Mouse (Mus musculus) heart, embryonic 14.5 days (tissue): Measurements from ENCODE around the gene Arl15. TPM values are rescaled to one million over a fixed set of nuclear protein-coding genes. Genes with fewer than 3 reads are reported as not detected.

Experiments used
- ATAC-seq: fragments of 200-750 bp; cut with Nextera tagmentation; 2 replicates; pipeline ENCODE4 v1.8.0; 2017; ENCODE audit warnings: low read depth, moderate TSS enrichment; ENCODE audit not compliant: insufficient number of reproducible peaks, insufficient read depth, low FRiP score
- H3K27ac ChIP-seq, 2 experiments: fragments of 200-500 bp in 1 of 2; fragments of 300-500 bp in 1 of 2; sonication (generic) in 1 of 2; replicated peaks in 1 of 2; 2 replicates each; pipeline ENCODE4 v1.5.1; 2012 to 2014; ENCODE audit warnings: low read depth in 2 of 2, low read length in 2 of 2, control low read depth in 1 of 2, mild to moderate bottlenecking in 1 of 2, mixed read lengths in 1 of 2; ENCODE audit not compliant: control insufficient read depth in 1 of 2, insufficient read depth in 1 of 2
- H3K27me3 ChIP-seq: fragments of 300-500 bp; sonication (generic); 2 replicates; pipeline ENCODE4 v1.6.1; 2014; ENCODE audit warnings: mild to moderate bottlenecking, low read length, control low read depth; ENCODE audit not compliant: control insufficient read depth, insufficient read depth
- H3K36me3 ChIP-seq: fragments of 300-500 bp; sonication (generic); 2 replicates; pipeline ENCODE4 v1.6.1; 2014; ENCODE audit warnings: mild to moderate bottlenecking, control low read depth, low read length, mixed read lengths; ENCODE audit not compliant: control insufficient read depth, insufficient read depth
- H3K4me1 ChIP-seq, 2 experiments: fragments of 200-500 bp in 1 of 2; fragments of 300-500 bp in 1 of 2; sonication (generic) in 1 of 2; 2 replicates each; pipeline ENCODE4 v1.6.1; 2012 to 2014; ENCODE audit warnings: low read length in 2 of 2, control low read depth in 1 of 2, mixed read lengths in 1 of 2; ENCODE audit not compliant: control insufficient read depth in 2 of 2, insufficient read depth in 2 of 2
- H3K4me2 ChIP-seq: fragments of 300-500 bp; sonication (generic); 2 replicates; pipeline ENCODE4 v1.6.1; 2014; ENCODE audit warnings: mild to moderate bottlenecking, low read length
- H3K4me3 ChIP-seq, 2 experiments: fragments of 200-500 bp in 1 of 2; fragments of 300-500 bp in 1 of 2; sonication (generic) in 1 of 2; 2 replicates each; pipeline ENCODE4 v1.5.1; 2012 to 2014; ENCODE audit warnings: low read length in 2 of 2, mild to moderate bottlenecking in 2 of 2, control low read depth in 1 of 2, low read depth in 1 of 2, moderate library complexity in 1 of 2; ENCODE audit not compliant: control insufficient read depth in 1 of 2, insufficient read depth in 1 of 2
- H3K9ac ChIP-seq: fragments of 300-500 bp; sonication (generic); 2 replicates; pipeline ENCODE4 v1.6.1; 2014; ENCODE audit warnings: mild to moderate bottlenecking, low read length
- H3K9me3 ChIP-seq: fragments of 300-500 bp; sonication (generic); 2 replicates; pipeline ENCODE4 v1.6.1; 2016; ENCODE audit warnings: low read length, control low read depth; ENCODE audit not compliant: control insufficient read depth
- WGBS: fragments of 180-500 bp; shearing (Covaris S2); extraction: QIAGEN DNeasy Blood & Tissue Kit; methylation state at CpG from one replicate; pipeline ENCODE4 v1.1.7; 2014; 5-methylcytosine and 5-hydroxymethylcytosine counted together
- polyA plus RNA-seq: library from polyadenylated mRNA; unstranded; fragments of >200 nt; fragmentation: Nextera tagmentation; extraction: Ambion mirVana; gene quantifications from 2 replicates; pipeline ENCODE4 v1.2.1, GENCODE M21; 2014

The Arl15 gene
- polyA plus RNA-seq, 1 experiment from 2014 or later, result 8.3 TPM

DNA sequence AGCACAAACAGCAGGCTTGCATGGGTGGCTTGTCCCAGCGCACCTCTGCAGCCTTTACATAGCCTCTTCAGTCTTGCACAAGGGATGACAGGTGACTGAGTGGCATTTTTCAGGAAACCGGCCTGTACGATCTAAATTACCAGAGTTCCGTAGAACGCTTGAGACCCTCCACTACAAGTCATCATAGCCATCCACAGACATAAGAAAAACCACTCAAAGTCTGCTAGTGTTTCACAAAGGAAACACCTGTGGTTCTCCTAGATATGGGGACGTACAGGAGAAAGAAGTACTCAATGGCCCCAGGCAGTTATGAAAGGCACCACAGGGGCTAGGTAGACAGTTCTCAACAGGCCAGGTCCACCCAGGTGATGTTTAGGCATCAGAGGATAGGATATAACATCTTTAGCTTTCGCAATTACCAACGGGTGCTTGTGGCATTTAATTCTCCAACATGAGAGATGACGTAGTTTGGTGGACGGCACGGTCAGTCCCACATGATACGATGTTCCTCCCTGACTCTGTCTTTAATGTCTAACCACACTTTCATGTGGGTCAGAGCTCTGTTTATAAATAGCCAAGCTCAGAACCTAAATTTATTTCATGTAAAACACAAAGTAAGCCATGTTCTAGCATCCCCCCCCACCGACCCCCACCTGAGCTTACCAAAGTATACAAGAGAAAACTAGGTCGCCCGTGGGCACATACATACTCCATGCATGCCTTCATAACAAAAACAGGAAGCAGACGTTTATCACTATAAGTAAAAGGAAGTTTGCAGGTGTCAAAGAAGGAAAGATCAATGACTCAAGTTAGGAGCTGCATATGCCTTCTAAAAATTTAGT lies 356.8 kb downstream of the Arl15 start:
- 85% methylated on average over 16 of the region's 16 CpGs for WGBS
- H3K4me2 ChIP-seq, result no peak overlapping the region
- no peak for ATAC-seq
- no peaks in the 10 kb centered on the region for H3K9me3 ChIP-seq
- no peak overlapping the region for H3K4me3 ChIP-seq
- no peaks in the 10 kb centered on the region for H3K27me3 ChIP-seq
- 0 out of 2 replicates have a peak, but pooled peaks cover 8% of the 10 kb centered on the region for H3K36me3 ChIP-seq
- no peak overlapping the region for H3K27ac ChIP-seq
- no peaks in the 10 kb centered on the region for H3K4me1 ChIP-seq
- no peak overlapping the region for H3K9ac ChIP-seq

DNA sequence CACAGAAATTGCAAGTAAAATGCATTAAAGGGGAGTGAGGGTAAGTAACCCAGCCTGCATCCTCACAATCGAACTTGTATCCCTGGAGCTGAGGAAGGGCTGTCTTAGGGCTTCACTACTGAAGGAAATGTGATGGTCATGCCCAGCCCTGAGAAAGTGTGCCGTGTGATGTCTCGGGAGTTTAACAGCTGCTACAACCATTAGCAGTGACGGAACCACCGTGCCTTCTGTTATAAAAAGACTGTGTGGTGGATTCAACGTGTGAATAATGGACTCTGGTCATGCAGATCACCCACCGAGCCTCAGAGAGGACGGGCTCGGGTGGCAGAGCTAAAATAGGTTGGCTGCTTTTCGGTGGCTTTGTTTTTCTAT lies 357.4 kb downstream of the Arl15 start:
- H3K36me3 ChIP-seq, result 0 out of 2 replicates have a peak, but pooled peaks cover 8% of the 10 kb centered on the region
- no peaks in the 10 kb centered on the region for H3K27me3 ChIP-seq
- 83% methylated on average over 10 of the region's 10 CpGs for WGBS
- no peak overlapping the region for H3K27ac ChIP-seq
- H3K4me2 ChIP-seq, result no peak overlapping the region
- H3K9ac ChIP-seq, result no peak overlapping the region
- no peaks in the 10 kb centered on the region for H3K9me3 ChIP-seq
- ATAC-seq, result no peak
- no peak overlapping the region for H3K4me3 ChIP-seq
- H3K4me1 ChIP-seq, result no peaks in the 10 kb centered on the region

GRCm38 (mm10) chr13:114156689-114157088 lies 362.4 kb downstream of the Arl15 start:
- Histone ChIP-seq H3K9me3 (no peaks in the 10 kb centered on the region), H3K4me3 (no peak overlapping the region), H3K9ac (no peak overlapping the region), H3K4me2 (no peak overlapping the region), H3K4me1 (no peaks in the 10 kb centered on the region; a peak in 1 of 4 replicates), H3K27ac (no peak overlapping the region), H3K27me3 (no peaks in the 10 kb centered on the region), H3K36me3 (0 out of 2 replicates have a peak, but pooled peaks cover 8% of the 10 kb centered on the region)
- 61% methylated on average over 12 of the region's 12 CpGs for WGBS
- ATAC-seq, result no peak

DNA sequence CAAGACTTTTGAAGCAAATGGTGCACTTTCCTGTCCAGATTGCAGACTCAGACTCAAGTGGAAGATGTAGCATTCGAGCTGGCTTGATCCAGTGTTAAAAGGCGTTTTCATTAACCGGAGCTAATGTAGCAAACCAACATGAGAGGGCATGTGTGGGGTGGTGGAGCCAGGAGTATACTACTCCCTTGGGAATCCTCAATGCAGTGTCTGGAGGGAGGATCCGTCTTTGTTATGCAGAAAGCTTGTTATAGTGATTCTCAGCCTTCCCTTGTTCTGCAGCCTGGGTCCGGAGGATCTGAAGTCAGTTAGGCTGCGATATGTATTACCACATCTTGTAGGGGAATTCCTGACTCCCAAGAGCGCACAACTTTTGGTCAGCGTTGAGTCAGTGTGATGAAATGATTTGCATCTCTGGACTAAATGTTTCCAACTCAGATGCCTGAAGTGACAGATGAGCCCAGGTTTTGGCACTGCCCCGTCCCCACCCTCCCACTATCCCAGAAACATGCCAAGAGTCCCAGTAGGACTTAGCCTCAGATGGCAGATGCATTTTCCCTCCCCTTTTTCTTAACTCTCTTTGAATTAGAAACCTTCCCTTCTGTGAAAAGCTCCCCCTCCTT lies 363.9 kb downstream of the Arl15 start:
- Histone ChIP-seq H3K4me2 (no peak overlapping the region), H3K27me3 (no peaks in the 10 kb centered on the region), H3K36me3 (0 out of 2 replicates have a peak, but pooled peaks cover 8% of the 10 kb centered on the region), H3K9ac (no peak overlapping the region), H3K4me1 (peaks cover 0 to 7% of the 10 kb centered on the region in 2 experiments), H3K4me3 (no peak overlapping the region), H3K27ac (no peak overlapping the region), H3K9me3 (no peaks in the 10 kb centered on the region)
- ATAC-seq, result no peak
- 86% methylated on average over 9 of the region's 9 CpGs for WGBS

DNA sequence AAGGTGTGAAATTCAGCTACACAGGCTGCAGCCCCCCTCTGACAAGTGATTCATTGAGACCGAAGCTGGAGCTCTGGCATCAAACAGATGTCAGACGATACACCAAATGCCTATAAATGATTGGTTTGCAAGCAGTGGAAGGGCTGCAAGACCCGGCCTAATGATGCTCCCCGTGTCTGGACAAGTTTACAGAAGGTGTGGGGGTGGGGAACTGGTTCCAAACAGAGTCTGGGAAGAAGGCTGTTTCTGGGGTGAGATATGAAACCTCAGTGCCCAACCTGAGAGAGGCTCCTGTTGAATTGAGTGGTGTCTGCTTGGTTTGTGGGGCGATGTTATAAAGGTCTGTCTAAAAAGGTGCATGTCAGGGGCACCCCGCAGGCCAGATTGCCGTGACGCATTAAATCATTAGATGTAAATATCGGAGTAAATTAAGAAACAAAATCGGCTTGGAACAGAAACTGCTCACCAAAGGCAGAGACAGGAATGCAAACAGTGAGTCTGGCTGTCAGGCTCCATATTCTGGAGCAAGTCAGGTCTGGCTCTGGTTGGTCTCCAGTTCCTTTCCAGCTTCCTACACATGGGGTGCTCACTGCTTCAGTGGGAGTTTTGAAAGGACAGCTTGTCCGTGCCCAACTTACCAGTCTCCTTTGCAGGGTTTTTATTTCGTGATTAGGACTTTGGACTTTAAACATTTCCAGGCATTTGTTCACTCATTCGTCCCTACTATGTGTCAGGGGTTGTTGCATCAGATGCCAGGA lies 365.5 kb downstream of the Arl15 start:
- H3K27ac ChIP-seq, result no peak overlapping the region

DNA sequence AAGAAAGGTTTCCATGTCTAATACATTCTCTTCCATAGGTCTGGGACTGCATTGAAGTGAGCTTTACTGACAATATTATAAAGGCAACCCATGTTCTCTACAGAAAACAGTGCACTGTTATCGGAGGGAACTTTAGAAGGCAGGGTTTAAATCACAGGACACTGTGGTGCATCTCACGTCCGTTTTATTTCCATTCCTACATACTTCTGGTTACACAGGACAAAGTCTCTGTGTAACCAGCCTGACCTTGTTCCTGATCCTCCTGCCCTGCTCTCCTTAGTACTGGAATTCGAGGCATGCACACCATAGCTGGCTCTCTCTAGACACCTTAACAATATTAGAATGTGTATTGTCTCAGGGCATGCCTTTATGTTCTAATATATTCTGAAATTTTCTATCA lies 368.4 kb downstream of the Arl15 start:
- no peaks in the 10 kb centered on the region for H3K27me3 ChIP-seq
- no peaks in the 10 kb centered on the region for H3K9me3 ChIP-seq
- no peak overlapping the region for H3K27ac ChIP-seq
- H3K9ac ChIP-seq, result no peak overlapping the region
- H3K4me2 ChIP-seq, result no peak overlapping the region
- H3K36me3 ChIP-seq, result no peaks in the 10 kb centered on the region
- H3K4me1 ChIP-seq, result peaks cover 0 to 8% of the 10 kb centered on the region in 2 experiments
- no peak overlapping the region for H3K4me3 ChIP-seq
- 36% methylated on average over 4 of the region's 4 CpGs for WGBS
- ATAC-seq, result no peak

More for the DNA sequence above, 365.5 kb downstream of the Arl15 start:
- no peak for ATAC-seq
- Histone ChIP-seq H3K9me3 (no peaks in the 10 kb centered on the region), H3K36me3 (0 out of 2 replicates have a peak, but pooled peaks cover 4% of the 10 kb centered on the region), H3K27me3 (no peaks in the 10 kb centered on the region), H3K9ac (no peak overlapping the region), H3K4me1 (peaks cover 0 to 8% of the 10 kb centered on the region in 2 experiments), H3K4me3 (no peak overlapping the region), H3K4me2 (no peak overlapping the region)
- 62% methylated on average over 13 of the region's 13 CpGs for WGBS

GRCm38 (mm10) chr13:114165616-114166015 lies 371.3 kb downstream of the Arl15 start:
- no peaks in the 10 kb centered on the region for H3K36me3 ChIP-seq
- ATAC-seq, result no peak
- no peaks in the 10 kb centered on the region for H3K9me3 ChIP-seq
- H3K4me1 ChIP-seq, result peaks cover 0 to 8% of the 10 kb centered on the region in 2 experiments; a peak in 3 of 4 replicates
- H3K27me3 ChIP-seq, result no peaks in the 10 kb centered on the region
- H3K4me3 ChIP-seq, result no peak overlapping the region
- whole genome bisulfite sequencing, result 41% methylated on average over 7 of the region's 7 CpGs
- H3K9ac ChIP-seq, result no peak overlapping the region
- no peak overlapping the region for H3K4me2 ChIP-seq
- H3K27ac ChIP-seq, result no peak overlapping the region
